Mouse (Mus musculus): Measurements from ENCODE around the gene Phactr1. TPM values are rescaled to one million over a fixed set of nuclear protein-coding genes. Genes with fewer than 3 reads are reported as not detected.

Phactr1 gene
- polyA plus RNA-seq, 1 experiment = not detected

DNA sequence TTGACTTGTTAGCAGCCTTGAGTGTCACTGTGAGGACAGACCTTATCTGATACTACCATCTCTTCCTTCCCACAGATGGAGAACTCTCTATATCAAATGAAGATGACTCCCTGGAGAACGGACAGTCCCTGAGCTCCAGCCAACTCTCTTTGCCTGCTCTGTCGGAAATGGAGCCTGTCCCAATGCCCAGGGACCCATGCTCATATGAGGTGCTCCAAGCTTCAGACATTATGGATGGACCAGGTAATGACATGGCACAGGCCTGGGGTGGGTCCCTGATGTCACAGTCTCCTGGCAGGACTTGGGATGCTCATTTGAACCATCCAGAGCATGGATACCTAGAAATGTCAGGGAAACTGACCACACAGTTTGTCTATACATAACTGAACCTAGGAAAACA lies 376.7 kb downstream of the Phactr1 start:
- no peak for TF ChIP-seq SRF (IDR thresholded peaks at IDR 0.05; ENCODE audit: control insufficient read depth, insufficient read length, low read depth)
- TF ChIP-seq MYOD1 (IDR thresholded peaks at IDR 0.05; ENCODE audit: control insufficient read depth in 1 of 3, insufficient read length in 2 of 3, low read depth in 2 of 3) = no peak
- TF ChIP-seq POLR2A (IDR thresholded peaks at IDR 0.05; ENCODE audit: insufficient read length, low read depth) = no peak
- TF ChIP-seq POLR2AphosphoS2 (IDR thresholded peaks at IDR 0.05; ENCODE audit: insufficient read length, low read depth) = no peak
- no peak for TF ChIP-seq TCF3 (IDR thresholded peaks at IDR 0.05; ENCODE audit: insufficient read length, low read depth)
- no peak for TF ChIP-seq CEBPB (IDR thresholded peaks at IDR 0.05; ENCODE audit: insufficient read depth, poor library complexity, severe bottlenecking)
- no peak for TF ChIP-seq MYOG (IDR thresholded peaks at IDR 0.05; ENCODE audit: control insufficient read depth in 1 of 3, insufficient read depth in 1 of 3, insufficient read length in 2 of 3, low read depth in 2 of 3)
- TF ChIP-seq USF1 (IDR thresholded peaks at IDR 0.05; ENCODE audit: low read depth) = no peak
- TF ChIP-seq REST (IDR thresholded peaks at IDR 0.05; ENCODE audit: insufficient read depth, insufficient read length) = no peak
- no peak for TF ChIP-seq TCF12 (IDR thresholded peaks at IDR 0.05; ENCODE audit: insufficient read depth, poor library complexity, severe bottlenecking)
- no peaks in the 10 kb centered on the region for H3K36me3 ChIP-seq (ENCODE audit: control insufficient read depth, insufficient read depth)
- H3K4me3 ChIP-seq = no peak overlapping the region
- H3K79me2 ChIP-seq (ENCODE audit: control insufficient read depth, insufficient read depth) = no peaks in the 10 kb centered on the region
- H3K27me3 ChIP-seq (ENCODE audit: control insufficient read depth, insufficient read depth, insufficient read length) = peaks cover 19% of the 10 kb centered on the region
- H3ac ChIP-seq (ENCODE audit: control insufficient read depth, insufficient read length) = no peak overlapping the region
- H3K4me2 ChIP-seq (ENCODE audit: low read depth) = no peak overlapping the region

DNA sequence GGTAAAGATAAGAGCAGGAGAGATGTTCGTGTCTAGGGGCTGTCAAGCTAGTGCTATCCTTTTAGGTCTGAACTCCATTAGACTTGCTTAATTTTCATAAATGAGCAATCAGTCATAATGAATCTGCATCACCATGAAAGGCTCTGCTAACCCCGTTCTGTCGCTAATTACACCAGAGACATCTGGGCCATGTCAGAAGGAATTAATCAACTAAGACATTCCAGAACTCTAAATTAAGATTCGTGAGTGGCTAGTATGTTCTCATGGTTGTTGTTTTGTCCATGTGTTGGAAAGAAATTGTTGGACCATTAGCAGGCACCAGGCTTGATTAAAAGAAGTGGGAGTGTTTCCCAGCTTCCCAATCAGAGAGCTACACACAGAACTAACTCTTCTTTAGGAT lies 382.9 kb downstream of the Phactr1 start:
- Histone ChIP-seq H3K36me3 (ENCODE audit: control insufficient read depth, insufficient read depth) (no peaks in the 10 kb centered on the region), H3K27me3 (ENCODE audit: control insufficient read depth, insufficient read depth, insufficient read length) (peaks cover 13% of the 10 kb centered on the region), H3K4me2 (ENCODE audit: low read depth) (no peak overlapping the region), H3ac (ENCODE audit: control insufficient read depth, insufficient read length) (no peak overlapping the region), H3K79me2 (ENCODE audit: control insufficient read depth, insufficient read depth) (no peaks in the 10 kb centered on the region), H3K4me3 (no peak overlapping the region)
- TF ChIP-seq POLR2A (IDR thresholded peaks at IDR 0.05; ENCODE audit: insufficient read length, low read depth) (no peak), MYOG (IDR thresholded peaks at IDR 0.05; ENCODE audit: control insufficient read depth in 1 of 3, insufficient read depth in 1 of 3, insufficient read length in 2 of 3, low read depth in 2 of 3) (no peak), MAX (IDR thresholded peaks at IDR 0.05; ENCODE audit: low read depth) (no peak), TCF3 (IDR thresholded peaks at IDR 0.05; ENCODE audit: insufficient read length, low read depth) (no peak), E2F4 (IDR thresholded peaks at IDR 0.05; ENCODE audit: insufficient read depth) (no peak), REST (IDR thresholded peaks at IDR 0.05; ENCODE audit: insufficient read depth, insufficient read length) (no peak), USF1 (IDR thresholded peaks at IDR 0.05; ENCODE audit: low read depth) (no peak), SRF (IDR thresholded peaks at IDR 0.05; ENCODE audit: control insufficient read depth, insufficient read length, low read depth) (no peak), POLR2AphosphoS2 (IDR thresholded peaks at IDR 0.05; ENCODE audit: insufficient read length, low read depth) (no peak), TCF12 (IDR thresholded peaks at IDR 0.05; ENCODE audit: insufficient read depth, poor library complexity, severe bottlenecking) (no peak), CEBPB (IDR thresholded peaks at IDR 0.05; ENCODE audit: insufficient read depth, poor library complexity, severe bottlenecking) (no peak), MYOD1 (IDR thresholded peaks at IDR 0.05; ENCODE audit: control insufficient read depth in 1 of 3, insufficient read length in 2 of 3, low read depth in 2 of 3) (no peak)

DNA sequence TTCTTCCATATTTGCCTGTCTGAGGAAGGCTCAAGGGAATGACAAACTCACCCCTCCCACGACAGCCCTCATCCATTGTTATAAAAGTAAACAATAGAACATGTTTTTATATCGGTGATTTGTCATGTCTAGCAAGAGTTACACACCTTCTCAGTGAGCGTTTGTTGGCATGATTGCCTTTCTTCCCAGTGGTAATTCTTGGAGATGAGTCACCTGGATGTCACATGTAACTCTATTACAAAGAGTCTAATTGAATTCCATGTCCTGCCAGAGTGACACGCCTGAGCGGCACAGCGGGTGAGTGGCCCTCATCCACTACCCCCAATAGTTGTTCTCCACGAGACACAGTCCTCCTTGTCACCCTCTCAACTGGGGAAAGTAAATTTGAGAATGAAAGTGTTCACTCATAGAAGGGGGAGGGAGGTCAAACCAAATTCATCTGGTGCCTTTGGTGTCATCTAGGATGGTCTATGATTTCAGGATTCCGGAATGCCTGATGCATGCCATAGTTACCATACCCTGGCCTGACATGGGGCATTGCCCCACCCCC lies 388.4 kb downstream of the Phactr1 start:
- TF ChIP-seq CEBPB (IDR thresholded peaks at IDR 0.05; ENCODE audit: insufficient read depth, poor library complexity, severe bottlenecking) (no peak), TCF12 (IDR thresholded peaks at IDR 0.05; ENCODE audit: insufficient read depth, poor library complexity, severe bottlenecking) (no peak), MAX (IDR thresholded peaks at IDR 0.05; ENCODE audit: low read depth) (no peak), POLR2A (IDR thresholded peaks at IDR 0.05; ENCODE audit: insufficient read length, low read depth) (no peak), SRF (IDR thresholded peaks at IDR 0.05; ENCODE audit: control insufficient read depth, insufficient read length, low read depth) (no peak), MYOG (IDR thresholded peaks at IDR 0.05; ENCODE audit: control insufficient read depth in 1 of 3, insufficient read depth in 1 of 3, insufficient read length in 2 of 3, low read depth in 2 of 3) (no peak), REST (IDR thresholded peaks at IDR 0.05; ENCODE audit: insufficient read depth, insufficient read length) (no peak), POLR2AphosphoS2 (IDR thresholded peaks at IDR 0.05; ENCODE audit: insufficient read length, low read depth) (no peak), USF1 (IDR thresholded peaks at IDR 0.05; ENCODE audit: low read depth) (no peak), E2F4 (IDR thresholded peaks at IDR 0.05; ENCODE audit: insufficient read depth) (no peak), MYOD1 (IDR thresholded peaks at IDR 0.05; ENCODE audit: control insufficient read depth in 1 of 3, insufficient read length in 2 of 3, low read depth in 2 of 3) (no peak), TCF3 (IDR thresholded peaks at IDR 0.05; ENCODE audit: insufficient read length, low read depth) (no peak)
- no peaks in the 10 kb centered on the region for H3K79me2 ChIP-seq (ENCODE audit: control insufficient read depth, insufficient read depth)
- H3ac ChIP-seq (ENCODE audit: control insufficient read depth, insufficient read length) = no peak overlapping the region
- no peaks in the 10 kb centered on the region for H3K36me3 ChIP-seq (ENCODE audit: control insufficient read depth, insufficient read depth)
- H3K4me2 ChIP-seq (ENCODE audit: low read depth) = no peak overlapping the region
- no peak overlapping the region for H3K4me3 ChIP-seq
- no peaks in the 10 kb centered on the region for H3K27me3 ChIP-seq (ENCODE audit: control insufficient read depth, insufficient read depth, insufficient read length)

DNA sequence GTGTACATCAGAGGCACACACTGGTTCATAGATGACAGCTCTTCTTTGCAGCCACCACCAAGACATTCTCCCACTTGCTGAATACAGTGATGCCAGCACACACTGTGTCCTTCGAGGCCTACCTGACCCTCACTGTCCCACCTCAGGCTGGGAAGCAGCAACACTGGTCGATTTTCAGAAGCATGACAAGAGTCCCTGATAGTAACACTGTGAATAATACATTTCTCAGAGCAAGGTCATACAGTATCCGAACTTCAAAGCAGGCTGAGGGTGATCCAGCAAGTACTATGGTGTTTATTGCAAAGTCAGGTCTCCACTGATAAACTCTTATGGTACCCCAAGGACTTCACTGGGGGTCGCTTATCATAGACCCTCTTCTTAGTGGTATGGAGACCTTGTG lies 390.1 kb downstream of the Phactr1 start:
- Histone ChIP-seq H3K4me3 (no peak overlapping the region), H3K79me2 (ENCODE audit: control insufficient read depth, insufficient read depth) (no peaks in the 10 kb centered on the region), H3K27me3 (ENCODE audit: control insufficient read depth, insufficient read depth, insufficient read length) (no peaks in the 10 kb centered on the region), H3K4me2 (ENCODE audit: low read depth) (no peak overlapping the region), H3ac (ENCODE audit: control insufficient read depth, insufficient read length) (no peak overlapping the region), H3K36me3 (ENCODE audit: control insufficient read depth, insufficient read depth) (no peaks in the 10 kb centered on the region)
- TF ChIP-seq TCF3 (IDR thresholded peaks at IDR 0.05; ENCODE audit: insufficient read length, low read depth) = no peak
- TF ChIP-seq MAX (IDR thresholded peaks at IDR 0.05; ENCODE audit: low read depth) = no peak
- no peak for TF ChIP-seq POLR2AphosphoS2 (IDR thresholded peaks at IDR 0.05; ENCODE audit: insufficient read length, low read depth)
- TF ChIP-seq CEBPB (IDR thresholded peaks at IDR 0.05; ENCODE audit: insufficient read depth, poor library complexity, severe bottlenecking) = no peak
- TF ChIP-seq E2F4 (IDR thresholded peaks at IDR 0.05; ENCODE audit: insufficient read depth) = no peak
- TF ChIP-seq POLR2A (IDR thresholded peaks at IDR 0.05; ENCODE audit: insufficient read length, low read depth) = no peak

DNA sequence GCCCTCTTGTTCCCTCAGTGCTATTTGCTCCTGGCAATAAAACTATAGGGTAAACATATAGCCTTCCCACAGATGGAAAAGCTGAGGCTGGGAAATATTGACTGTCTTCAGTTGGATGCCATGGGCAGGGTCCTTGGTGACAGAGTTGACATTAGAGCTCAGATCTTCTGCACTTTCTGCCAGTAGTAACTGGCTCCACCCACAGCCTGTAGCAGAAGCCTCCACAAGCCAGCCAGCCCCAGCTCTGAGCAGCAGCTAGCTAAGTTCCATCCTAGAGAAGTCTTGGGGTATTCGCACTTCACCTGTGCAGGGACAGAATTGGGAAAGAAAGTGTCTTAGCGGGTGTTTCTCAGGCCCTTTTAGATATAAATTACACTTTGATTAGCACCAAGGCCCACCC lies 390.5 kb downstream of the Phactr1 start:
- Histone ChIP-seq H3K4me2 (ENCODE audit: low read depth) (no peak overlapping the region), H3K79me2 (ENCODE audit: control insufficient read depth, insufficient read depth) (no peaks in the 10 kb centered on the region), H3K27me3 (ENCODE audit: control insufficient read depth, insufficient read depth, insufficient read length) (no peaks in the 10 kb centered on the region), H3ac (ENCODE audit: control insufficient read depth, insufficient read length) (no peak overlapping the region), H3K4me3 (no peak overlapping the region), H3K36me3 (ENCODE audit: control insufficient read depth, insufficient read depth) (no peaks in the 10 kb centered on the region)
- no peak for TF ChIP-seq TCF3 (IDR thresholded peaks at IDR 0.05; ENCODE audit: insufficient read length, low read depth)
- TF ChIP-seq E2F4 (IDR thresholded peaks at IDR 0.05; ENCODE audit: insufficient read depth) = no peak
- TF ChIP-seq TCF12 (IDR thresholded peaks at IDR 0.05; ENCODE audit: insufficient read depth, poor library complexity, severe bottlenecking) = no peak
- no peak for TF ChIP-seq MYOD1 (IDR thresholded peaks at IDR 0.05; ENCODE audit: control insufficient read depth in 1 of 3, insufficient read length in 2 of 3, low read depth in 2 of 3)
- no peak for TF ChIP-seq MYOG (IDR thresholded peaks at IDR 0.05; ENCODE audit: control insufficient read depth in 1 of 3, insufficient read depth in 1 of 3, insufficient read length in 2 of 3, low read depth in 2 of 3)
- TF ChIP-seq MAX (IDR thresholded peaks at IDR 0.05; ENCODE audit: low read depth) = no peak
- TF ChIP-seq POLR2A (IDR thresholded peaks at IDR 0.05; ENCODE audit: insufficient read length, low read depth) = no peak
- TF ChIP-seq REST (IDR thresholded peaks at IDR 0.05; ENCODE audit: insufficient read depth, insufficient read length) = no peak
- TF ChIP-seq SRF (IDR thresholded peaks at IDR 0.05; ENCODE audit: control insufficient read depth, insufficient read length, low read depth) = no peak
- no peak for TF ChIP-seq CEBPB (IDR thresholded peaks at IDR 0.05; ENCODE audit: insufficient read depth, poor library complexity, severe bottlenecking)
- no peak for TF ChIP-seq USF1 (IDR thresholded peaks at IDR 0.05; ENCODE audit: low read depth)
- TF ChIP-seq POLR2AphosphoS2 (IDR thresholded peaks at IDR 0.05; ENCODE audit: insufficient read length, low read depth) = no peak
